21 mouse cellular contexts compared by ENCODE assay signal in genomic region chr14:110224678-110225446, GRCm38 (mm10).
"Had no signal": no experiment of that assay in that cellular context is flagged by ENCODE, and none has a peak within 500 bp of the region (broad histone marks: within the 10 kb centered on the region; RNA-seq: fewer than 3 reads in every experiment).

No protein-coding gene starts in this region.

- H3K9me3 ChIP-seq: limb, embryonic 10.5 days; limb, embryonic 13.5 days; liver, embryonic 12.5 days; liver, embryonic 15.5 days; midbrain, embryonic 13.5 days; stomach, embryonic 15.5 days had no signal

- H3K4me2 ChIP-seq: limb, embryonic 13.5 days; liver, embryonic 12.5 days; liver, embryonic 15.5 days; midbrain, embryonic 13.5 days; stomach, embryonic 15.5 days had no signal

- H3K27ac ChIP-seq: kidney, postnatal 0 days; layer of hippocampus, adult 2 months; limb, embryonic 10.5 days; limb, embryonic 13.5 days; liver, embryonic 12.5 days; liver, embryonic 15.5 days; macrophage; midbrain, embryonic 13.5 days; stomach, embryonic 15.5 days had no signal

- H3K27me3 ChIP-seq: limb, embryonic 13.5 days; liver, embryonic 12.5 days; liver, embryonic 15.5 days; midbrain, embryonic 13.5 days; stomach, embryonic 15.5 days had no signal

- H3K4me3 ChIP-seq: layer of hippocampus, adult 2 months; limb, embryonic 10.5 days; limb, embryonic 13.5 days; liver, embryonic 12.5 days; liver, embryonic 15.5 days; midbrain, embryonic 13.5 days; stomach, embryonic 15.5 days had no signal

- H3K4me1 ChIP-seq: limb, embryonic 10.5 days; limb, embryonic 13.5 days; liver, embryonic 12.5 days; liver, embryonic 15.5 days; midbrain, embryonic 13.5 days; stomach, embryonic 15.5 days had no signal

- H3K9ac ChIP-seq: limb, embryonic 13.5 days; liver, embryonic 12.5 days; liver, embryonic 15.5 days; midbrain, embryonic 13.5 days; stomach, embryonic 15.5 days had no signal

- DNase-seq: kidney, adult 18-20 months; kidney, postnatal 25 days; layer of hippocampus, adult 9-11 months; liver; lung, adult 2 months; right cerebral cortex, postnatal 25 days; spleen, adult 18-20 months; thymus, adult 18-20 months; thymus, postnatal 14 days; thymus, postnatal 4 days had no signal

- ATAC-seq: inflammation-experienced regulatory T-cells, adult 6 months; intestine, embryonic 16.5 days; liver, embryonic 12.5 days; midbrain, embryonic 13.5 days had no signal

- H3K36me3 ChIP-seq: limb, embryonic 10.5 days; limb, embryonic 13.5 days; liver, embryonic 12.5 days; liver, embryonic 15.5 days; midbrain, embryonic 13.5 days; stomach, embryonic 15.5 days had no signal
